Mouse (Mus musculus): ENCODE data around the gene Pnkp. TPM values are rescaled to one million over a fixed set of nuclear protein-coding genes. Genes with fewer than 3 reads are reported as not detected.

Pnkp gene
- polyA plus RNA-seq, 1 experiment = 74.5 TPM

DNA sequence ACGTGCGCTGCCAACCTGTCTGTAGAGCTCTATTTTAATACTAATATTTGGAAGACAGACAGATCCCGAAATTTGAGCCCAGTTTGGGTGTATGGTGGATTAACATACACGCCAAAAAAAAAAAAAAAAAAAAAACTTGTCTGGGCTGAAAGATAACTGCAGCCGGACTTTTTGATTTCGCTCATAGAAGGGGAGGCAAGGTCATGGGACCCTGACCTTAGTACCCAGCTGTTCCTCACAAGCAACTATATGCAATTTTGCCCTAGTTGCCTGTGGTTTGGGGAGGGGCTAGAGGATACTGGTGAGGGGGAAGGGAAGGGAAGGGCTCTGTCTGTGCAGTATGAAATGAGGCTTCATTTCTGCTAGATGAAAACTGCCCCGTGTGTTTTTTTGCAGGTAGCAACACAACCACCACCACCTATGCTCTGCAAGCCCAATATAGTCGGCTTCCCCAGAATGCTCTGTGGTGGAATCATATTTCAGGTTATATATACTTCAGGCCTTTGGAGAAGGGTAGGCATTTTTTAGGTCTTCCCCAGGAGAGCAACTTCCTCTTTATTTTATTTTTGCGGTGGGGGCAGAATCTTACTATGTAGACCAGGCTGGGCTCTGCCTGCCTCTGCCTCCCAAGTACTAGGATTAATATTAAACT, 548 bp upstream of the Pnkp start:
- TF ChIP-seq GATA1 (IDR thresholded peaks at IDR 0.05; ENCODE audit: low read length) = no peak

GRCm38 (mm10) chr7:44857905-44858304, 966 bp downstream of the Pnkp start:
- no peak for TF ChIP-seq GATA1 (IDR thresholded peaks at IDR 0.05; ENCODE audit: low read length)

DNA sequence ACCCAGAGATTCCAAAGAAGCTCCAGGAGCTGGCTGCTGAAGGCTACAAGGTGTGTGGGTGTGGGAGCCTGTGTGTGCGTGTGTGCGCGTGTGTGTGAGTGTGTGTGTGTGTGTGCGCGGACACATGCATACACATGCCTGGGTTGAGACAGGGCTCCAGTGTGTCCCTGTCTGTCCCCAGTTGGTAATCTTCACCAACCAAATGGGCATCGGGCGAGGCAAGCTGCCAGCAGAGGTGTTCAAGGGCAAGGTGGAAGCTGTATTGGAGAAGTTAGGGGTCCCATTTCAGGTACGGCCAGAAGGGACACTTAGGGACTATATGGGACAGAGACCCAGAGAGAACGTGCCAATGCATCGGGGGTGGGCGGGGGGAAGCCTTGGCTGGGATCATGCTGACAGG, 3.0 kb downstream of the Pnkp start:
- no peak for TF ChIP-seq GATA1 (IDR thresholded peaks at IDR 0.05; ENCODE audit: low read length)

DNA sequence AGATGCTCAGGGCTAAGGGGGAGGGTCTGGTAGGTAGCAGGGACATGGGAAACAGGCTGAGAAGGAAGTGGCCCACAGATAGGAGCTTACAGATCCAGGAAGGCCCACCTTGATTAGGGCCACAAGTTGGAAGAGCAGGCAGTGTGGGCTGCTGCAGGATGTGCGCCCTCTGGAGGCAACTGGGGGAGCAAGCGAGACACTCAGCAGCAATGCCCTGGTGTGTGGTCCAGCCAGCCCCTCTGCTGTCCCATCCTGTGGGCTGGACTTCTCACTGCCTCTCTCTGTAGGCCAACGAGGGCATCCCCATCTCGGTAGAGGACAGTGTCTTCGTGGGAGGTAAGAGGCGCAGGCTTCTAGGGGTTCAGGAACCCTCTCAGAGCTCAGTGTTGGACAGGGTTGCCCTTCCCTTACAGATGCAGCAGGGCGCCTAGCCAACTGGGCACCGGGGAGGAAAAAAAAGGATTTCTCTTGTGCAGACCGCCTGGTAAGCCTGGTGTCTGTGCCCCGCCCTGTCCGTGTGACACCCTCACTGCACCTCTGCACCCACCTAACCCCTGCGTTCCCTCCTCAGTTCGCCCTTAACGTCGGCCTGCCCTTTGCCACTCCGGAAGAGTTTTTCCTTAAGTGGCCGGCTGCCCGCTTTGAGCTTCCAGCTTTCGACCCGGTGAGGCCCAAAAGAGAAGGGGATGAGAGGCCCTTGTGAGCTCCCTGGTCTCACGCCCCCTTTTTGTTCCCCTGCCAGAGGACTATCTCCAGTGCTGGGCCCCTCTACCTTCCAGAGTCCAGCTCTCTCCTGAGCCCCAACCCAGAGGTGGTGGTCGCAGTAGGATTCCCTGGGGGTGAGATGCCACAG, 3.9 kb downstream of the Pnkp start:
- no peak for TF ChIP-seq GATA1 (IDR thresholded peaks at IDR 0.05; ENCODE audit: low read length)

GRCm38 (mm10) chr7:44861429-44861816, 4.5 kb downstream of the Pnkp start:
- no peak for TF ChIP-seq GATA1 (IDR thresholded peaks at IDR 0.05; ENCODE audit: low read length)

DNA sequence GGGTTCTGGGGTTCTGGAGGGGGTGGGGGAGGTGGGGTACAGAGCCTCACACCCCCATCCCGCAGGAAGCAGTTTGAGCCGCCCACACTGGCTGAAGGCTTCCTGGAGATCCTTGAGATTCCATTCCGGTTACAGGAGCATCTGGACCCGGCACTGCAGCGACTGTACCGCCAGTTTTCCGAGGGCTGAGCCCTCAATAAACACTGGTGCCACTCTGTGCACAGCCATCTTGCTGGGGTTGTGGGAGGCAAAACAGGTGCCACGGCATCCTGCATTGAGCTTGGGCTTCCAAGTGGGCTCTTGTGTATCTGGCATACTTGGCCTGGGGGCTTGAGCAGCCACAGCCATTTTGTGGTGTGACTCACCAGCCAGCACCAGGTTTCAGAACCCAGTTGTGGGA, 5.5 kb downstream of the Pnkp start:
- no peak for TF ChIP-seq GATA1 (IDR thresholded peaks at IDR 0.05; ENCODE audit: low read length)

DNA sequence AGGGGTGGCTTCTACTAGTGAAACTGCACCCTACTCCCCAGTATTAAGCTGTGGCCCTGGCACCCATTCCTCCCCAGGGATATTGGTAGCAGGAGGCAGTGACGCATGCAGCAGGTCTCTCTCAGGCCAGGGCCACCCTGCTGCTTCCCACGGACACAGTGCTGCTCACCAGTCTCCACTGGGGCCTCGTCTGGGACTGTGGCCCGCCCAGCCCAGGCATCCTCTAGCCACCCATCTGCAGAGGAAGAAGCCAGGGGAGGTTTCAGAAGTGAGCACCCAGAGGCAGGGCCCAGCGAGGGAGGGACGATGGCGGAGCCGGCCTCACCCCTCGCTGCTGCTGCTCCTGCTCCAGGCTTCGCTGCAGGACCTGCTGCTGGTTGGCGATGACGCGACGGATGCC, 6.3 kb downstream of the Pnkp start:
- no peak for TF ChIP-seq GATA1 (IDR thresholded peaks at IDR 0.05; ENCODE audit: low read length)

DNA sequence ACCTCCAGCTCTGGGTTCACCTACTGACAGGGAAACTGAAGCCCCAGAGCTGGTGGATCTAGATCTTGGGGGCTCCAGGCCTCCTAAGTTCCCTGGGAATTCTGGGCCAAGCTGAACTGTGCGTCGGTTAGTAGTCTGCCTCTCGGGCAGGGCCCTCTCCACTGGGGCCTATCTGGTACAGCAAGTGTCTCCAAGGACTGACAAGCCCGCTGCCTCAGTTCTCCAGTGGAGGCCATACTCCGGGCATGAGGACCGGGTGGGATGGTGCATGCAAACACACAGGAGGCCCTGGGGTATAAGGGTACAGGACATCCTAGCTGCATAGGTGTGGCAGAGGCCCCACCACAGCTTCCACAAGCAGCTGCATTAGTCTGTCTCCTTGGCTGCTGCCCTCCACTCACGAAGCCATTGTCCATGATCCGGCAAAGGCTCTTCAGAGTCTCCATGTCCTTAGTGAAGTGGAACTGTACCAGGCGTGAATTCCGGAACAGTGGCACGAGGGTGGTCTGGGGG, 7.1 kb downstream of the Pnkp start:
- TF ChIP-seq GATA1 (IDR thresholded peaks at IDR 0.05; ENCODE audit: low read length) = no peak

- no peak for TF ChIP-seq GATA1 (IDR thresholded peaks at IDR 0.05; ENCODE audit: low read length)
Observed at GRCm38 (mm10) chr7:44864595-44865542, 7.9 kb downstream of the Pnkp start.

DNA sequence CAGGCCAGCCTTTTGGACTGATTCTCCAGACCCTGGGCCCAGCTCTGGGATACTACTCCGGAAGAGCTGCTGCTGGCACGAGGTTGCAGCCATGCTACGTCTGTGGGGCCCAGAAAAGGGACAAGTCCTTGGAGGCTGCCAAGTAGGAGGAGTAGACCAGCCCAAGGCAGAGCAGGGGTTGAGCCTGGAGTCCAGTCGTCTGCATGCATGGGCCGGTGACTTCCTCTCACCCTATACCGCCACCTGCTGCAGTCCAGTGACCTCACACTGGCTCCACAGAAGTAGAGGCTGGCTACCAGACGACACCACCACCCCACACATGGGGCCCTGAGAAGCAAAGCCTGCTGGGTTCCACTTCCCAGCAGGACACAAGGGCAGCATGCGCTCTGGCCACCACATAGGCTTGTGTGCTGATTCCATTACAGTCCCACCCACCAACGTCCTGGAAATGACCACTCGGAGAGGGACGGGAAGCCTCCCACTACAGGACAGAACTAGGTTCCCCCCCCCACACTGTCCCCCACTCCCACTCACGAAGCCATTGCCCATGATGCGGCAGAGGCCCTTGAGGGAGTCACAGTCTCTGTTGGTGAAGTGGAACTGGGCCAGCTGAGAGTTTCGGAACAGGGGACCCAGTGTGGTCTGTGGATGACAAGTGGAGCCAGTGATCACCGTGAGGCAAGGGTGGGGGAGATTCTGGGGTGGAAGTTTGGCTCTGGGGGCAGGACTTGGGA, 9.5 kb downstream of the Pnkp start:
- no peak for TF ChIP-seq GATA1 (IDR thresholded peaks at IDR 0.05; ENCODE audit: low read length)

- no peak for TF ChIP-seq GATA1 (IDR thresholded peaks at IDR 0.05; ENCODE audit: low read length)
Observed at GRCm38 (mm10) chr7:44867010-44867702, 10.2 kb downstream of the Pnkp start.

GRCm38 (mm10) chr7:44867802-44868201, 10.9 kb downstream of the Pnkp start:
- no peak for TF ChIP-seq GATA1 (IDR thresholded peaks at IDR 0.05; ENCODE audit: low read length)

GRCm38 (mm10) chr7:44868465-44868864, 11.5 kb downstream of the Pnkp start:
- TF ChIP-seq GATA1 (IDR thresholded peaks at IDR 0.05; ENCODE audit: low read length) = no peak

GRCm38 (mm10) chr7:44868919-44869696, 12.2 kb downstream of the Pnkp start:
- TF ChIP-seq GATA1 (IDR thresholded peaks at IDR 0.05; ENCODE audit: low read length) = no peak

Measured in G1E-ER4 (cell line).